Mouse (Mus musculus) embryonic facial prominence, embryonic 11.5 days (tissue): ENCODE results near the gene Fam234a. TPM values are rescaled to one million over a fixed set of nuclear protein-coding genes. Genes with fewer than 3 reads are reported as not detected.

Experiments
- polyA plus RNA-seq: library from polyadenylated mRNA; unstranded; fragments of >200 nt; fragmentation: Nextera tagmentation; extraction: Ambion mirVana; gene quantifications from 2 replicates; pipeline ENCODE4 v1.2.1, GENCODE M21; 2014

Fam234a gene
- polyA plus RNA-seq, 1 experiment from 2014 or later, result 21.3 TPM

Other genes starting within 250 kb of the Fam234a start
- gene Rab11fip3, start 174.7 kb downstream of the Fam234a start, polyA plus RNA-seq, result 12.9 and 16.1 TPM in 2 replicates
- gene Decr2, start 153.9 kb downstream of the Fam234a start, polyA plus RNA-seq, result 18.8 and 19.0 TPM in 2 replicates
- 91.2 and 104 TPM in 2 replicates for gene Nme4, start 148.6 kb downstream of the Fam234a start, polyA plus RNA-seq
- 0.48 and 0.92 TPM in 2 replicates for gene Tmem8, start 130.9 kb downstream of the Fam234a start, polyA plus RNA-seq
- gene Mrpl28, start 120.7 kb downstream of the Fam234a start, polyA plus RNA-seq, result 250 and 261 TPM in 2 replicates
- gene Axin1, start 105.6 kb downstream of the Fam234a start, polyA plus RNA-seq, result 12.8 and 17.9 TPM in 2 replicates
- 0.48 and 0.64 TPM in 2 replicates for gene Pdia2, start 45.2 kb downstream of the Fam234a start, polyA plus RNA-seq
- gene Rgs11, start 41.3 kb downstream of the Fam234a start, polyA plus RNA-seq, result 2.0 and 3.0 TPM in 2 replicates
- gene Arhgdig, start 36.5 kb downstream of the Fam234a start, polyA plus RNA-seq, result 15.9 and 21.1 TPM in 2 replicates
- 140 and 147 TPM in 2 replicates for gene Luc7l, start 8.7 kb upstream of the Fam234a start, polyA plus RNA-seq
- gene Neurl1b, start 170.6 kb upstream of the Fam234a start, polyA plus RNA-seq, result 0.25 and 0.45 TPM in 2 replicates